Mouse (Mus musculus): Measurements from ENCODE around the gene Gpc2.

The Gpc2 gene

GRCm38 (mm10) chr5:138279585-138280424, at the start of gene Gpc2, which contains the start of the genes Gm43720 and Stag3:
TSS of gene Gpc2 (minus strand) at chr5:138280005.
TSS of gene Gm43720 (minus strand) at chr5:138279958.
TSS of gene Stag3 (plus strand) at chr5:138280240.
- DNase-seq = peak; percentile 99

- no peak for DNase-seq
Measured at GRCm38 (mm10) chr5:138312795-138313194, 33.0 kb upstream of the Gpc2 start.

DNA sequence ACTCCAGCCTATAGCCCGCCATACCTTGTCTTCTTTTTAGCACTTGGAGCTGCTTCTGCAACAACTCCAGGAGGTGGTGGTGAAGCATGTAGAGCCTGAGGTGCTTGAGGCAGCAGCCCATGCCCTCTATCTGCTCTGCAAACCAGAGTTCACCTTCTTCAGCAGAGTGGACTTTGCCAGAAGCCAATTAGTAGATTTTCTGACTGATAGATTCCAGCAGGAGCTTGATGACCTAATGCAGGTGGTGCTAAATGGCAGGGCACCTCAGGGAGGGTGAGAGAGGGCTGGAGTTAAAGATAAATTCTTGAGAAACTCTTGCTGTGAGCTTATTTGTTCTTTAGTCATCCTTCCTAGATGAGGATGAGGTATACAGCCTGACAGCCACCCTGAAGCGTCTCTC, 19.8 kb upstream of the Gpc2 start:
- peak; percentile 54 for DNase-seq

DNA sequence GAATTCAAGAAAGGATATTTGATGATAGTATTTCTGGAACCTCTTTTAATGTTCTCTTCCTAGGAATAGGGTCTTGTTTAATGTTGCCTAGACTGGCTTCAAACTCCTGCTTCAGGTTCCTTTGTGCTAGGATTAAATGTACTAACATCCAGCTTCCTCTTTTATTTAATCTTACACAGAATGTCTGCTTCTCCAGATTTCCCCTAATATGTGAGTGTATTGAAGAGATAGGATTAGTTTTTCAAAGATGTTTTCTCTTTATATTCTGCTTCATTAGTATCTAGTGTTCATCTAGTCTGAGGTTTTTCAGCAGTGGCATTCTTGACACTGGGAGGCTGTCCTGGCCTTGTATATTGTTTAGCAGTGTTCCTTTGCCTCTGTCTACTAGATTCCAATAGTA, 14.4 kb upstream of the Gpc2 start:
- DNase-seq = no peak

DNA sequence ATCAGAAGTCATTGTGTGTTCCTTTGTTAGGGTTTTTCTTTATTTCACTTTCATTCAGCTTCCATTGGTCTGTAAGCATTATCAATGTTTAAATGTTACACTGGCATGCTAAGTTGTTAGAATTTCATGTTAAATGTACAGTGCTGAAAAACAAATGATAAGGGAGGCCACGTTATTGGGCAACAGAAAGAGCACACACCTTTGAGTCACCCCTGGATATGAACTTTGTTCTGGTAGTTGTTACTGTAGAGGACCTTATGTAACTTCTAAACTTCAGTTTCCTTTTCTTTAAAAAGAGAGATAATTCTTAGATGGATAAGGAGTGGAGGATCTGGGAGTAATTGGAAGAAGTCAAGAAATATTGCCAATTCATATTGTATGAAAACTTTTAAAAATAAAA, 11.8 kb upstream of the Gpc2 start:
- no peak for DNase-seq

DNA sequence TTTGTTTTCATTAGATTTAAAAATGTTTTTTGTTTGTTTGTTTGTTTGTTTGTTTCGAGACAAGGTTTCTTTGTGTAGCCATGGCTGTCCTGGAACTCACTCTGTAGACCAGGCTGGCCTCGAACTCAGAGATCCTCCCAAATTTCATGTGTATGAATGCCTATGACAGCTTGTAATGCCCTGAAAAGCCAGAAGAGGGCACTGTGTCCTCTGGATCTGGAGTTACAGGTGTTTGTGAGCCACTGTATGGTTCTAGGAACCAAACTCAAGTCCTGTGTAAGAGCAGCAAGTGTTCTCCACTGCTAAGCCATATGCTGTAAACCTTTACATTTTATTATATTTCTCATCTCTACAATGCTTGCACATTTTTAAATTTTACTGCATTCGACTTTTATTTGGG, 8.1 kb upstream of the Gpc2 start:
- DNase-seq = no peak

DNA sequence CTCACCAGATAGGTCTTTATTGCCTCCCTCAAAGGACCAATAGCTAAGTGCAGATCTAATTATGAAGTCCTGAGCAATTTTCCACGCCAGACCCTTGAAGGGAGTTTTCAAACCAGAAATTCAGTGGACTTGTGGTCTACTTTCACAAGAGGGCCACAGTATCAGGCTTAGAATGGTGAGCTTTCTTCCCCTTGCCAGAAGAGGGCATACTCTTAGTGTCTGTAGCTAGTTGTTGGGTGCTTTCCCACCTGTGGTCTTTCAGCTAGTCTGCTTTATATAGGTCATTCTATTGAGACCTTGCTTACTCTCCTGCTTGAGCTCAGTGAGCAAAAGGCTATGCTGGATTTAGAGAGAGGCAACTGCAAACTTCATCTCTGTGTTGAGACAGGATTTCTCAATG, 3.7 kb upstream of the Gpc2 start:
- DNase-seq = peak; percentile 40

DNA sequence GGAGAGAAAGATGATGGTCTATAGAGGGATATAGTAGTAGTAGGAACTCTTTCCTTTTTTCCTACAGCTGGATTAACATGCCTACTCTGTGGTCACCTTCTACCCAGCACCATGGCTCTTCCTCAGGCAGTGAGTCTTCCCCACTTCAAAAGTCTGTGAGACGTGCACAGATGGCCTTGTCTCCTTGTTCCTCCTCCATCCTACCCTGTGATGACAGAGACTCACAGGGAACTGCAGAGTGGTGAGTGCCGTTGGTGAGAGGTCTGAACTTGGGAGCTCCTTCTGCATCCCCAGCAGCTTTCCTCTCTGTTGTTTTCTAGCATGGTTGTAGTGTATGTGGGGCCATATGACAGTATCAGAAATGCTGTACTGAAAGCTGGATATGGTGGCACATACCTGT, 2.0 kb upstream of the Gpc2 start:
- peak; percentile 73 for DNase-seq

DNA sequence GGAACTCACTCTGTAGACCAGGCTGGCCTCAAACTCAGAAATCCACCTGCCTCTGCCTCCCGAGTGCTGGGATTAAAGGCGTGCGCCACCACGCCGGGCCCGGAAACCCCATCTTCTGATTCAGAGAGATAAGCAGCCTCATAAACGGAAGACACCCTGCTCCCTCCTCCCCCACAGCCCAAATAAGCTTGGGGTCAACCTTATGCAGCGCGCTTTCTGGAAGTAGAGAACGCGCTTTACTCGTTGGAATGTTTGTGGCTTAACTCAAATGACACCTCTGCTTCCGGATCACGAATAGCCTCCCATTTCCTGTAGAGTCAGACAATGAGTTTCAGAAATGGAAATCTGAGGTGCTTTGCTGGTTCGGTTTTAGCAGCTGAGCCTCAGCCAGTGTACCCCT, 1.0 kb upstream of the Gpc2 start:
- peak; percentile 67 for DNase-seq

- no peak for DNase-seq
Measured at GRCm38 (mm10) chr5:138280425-138280768, 592 bp upstream of the Gpc2 start.

DNA sequence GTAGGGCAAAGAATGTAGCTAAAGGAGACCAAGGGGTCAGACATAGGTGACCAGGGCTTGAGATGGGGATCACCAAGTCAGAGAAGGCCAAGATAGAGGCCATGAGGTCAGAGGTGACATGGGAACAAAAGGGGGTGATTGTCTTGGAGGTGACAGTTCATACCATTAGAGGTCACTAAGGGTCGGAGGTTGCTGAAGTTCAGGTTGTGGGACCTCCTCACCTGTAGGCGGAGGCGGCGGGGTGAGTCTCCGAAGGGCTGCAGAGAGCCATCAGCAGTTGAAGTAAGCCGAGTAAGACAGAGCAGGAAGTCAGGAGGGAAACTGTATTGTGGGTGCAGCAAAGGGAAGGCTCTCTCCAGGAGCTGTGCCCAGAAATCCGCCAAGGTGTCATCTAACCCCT, 1.8 kb downstream of the Gpc2 start:
- DNase-seq = peak; percentile 81

GRCm38 (mm10) chr5:138275216-138276050, 4.4 kb downstream of the Gpc2 start:
- DNase-seq = peak; percentile 76

- peak; percentile 85 for DNase-seq
Measured at GRCm38 (mm10) chr5:138274186-138274585, 5.6 kb downstream of the Gpc2 start.

- DNase-seq = peak; percentile 93
Measured at GRCm38 (mm10) chr5:138272409-138272923, 7.3 kb downstream of the Gpc2 start, which contains the start of gene Gal3st4. TSS of gene Gal3st4 (minus strand) at chr5:138272840.

GRCm38 (mm10) chr5:138271232-138271631, 8.6 kb downstream of the Gpc2 start:
- DNase-seq = peak; percentile 85

DNA sequence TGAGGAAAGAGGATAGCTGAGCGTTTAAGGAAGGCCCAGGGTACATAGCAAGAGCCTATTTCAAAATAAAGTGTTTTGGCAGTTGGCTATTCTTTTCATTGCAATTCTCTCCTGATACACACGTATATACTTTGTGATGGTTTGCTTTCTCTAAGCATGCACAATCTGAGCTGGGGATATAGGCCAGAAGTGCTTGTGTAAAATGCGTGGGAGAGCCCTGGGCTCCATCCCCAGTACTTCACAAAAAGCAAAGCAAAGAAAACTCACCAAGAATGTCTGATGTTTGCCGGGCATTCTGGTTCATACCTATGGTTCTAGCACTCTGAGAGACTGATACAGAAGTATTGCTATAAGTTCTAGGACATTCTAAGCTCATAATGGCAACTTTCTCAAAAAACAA, 10.8 kb downstream of the Gpc2 start:
- peak; percentile 12 for DNase-seq

- DNase-seq = peak; percentile 66
Measured at GRCm38 (mm10) chr5:138267114-138267513, 12.7 kb downstream of the Gpc2 start.

- DNase-seq = peak; percentile 87
Measured at GRCm38 (mm10) chr5:138265712-138266111, 14.1 kb downstream of the Gpc2 start.

DNA sequence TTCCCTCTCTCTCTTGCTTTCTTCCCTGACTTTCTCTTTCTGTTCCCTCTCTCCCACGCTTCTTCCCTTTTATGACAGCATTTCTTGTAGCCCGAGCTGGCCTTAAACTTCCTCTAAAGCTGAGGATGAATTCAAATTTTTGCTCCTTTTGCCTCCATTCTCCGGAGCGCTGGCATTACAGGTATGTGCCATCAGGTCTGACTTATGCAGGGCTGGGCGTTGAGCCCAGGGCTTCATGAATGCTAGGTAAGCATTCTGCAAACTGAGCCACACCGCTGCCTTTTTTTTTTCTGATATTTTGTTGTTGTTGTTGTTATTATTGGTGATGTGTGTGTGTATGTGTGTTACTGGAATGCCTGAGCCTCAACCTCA, 15.6 kb downstream of the Gpc2 start:
- peak; percentile 86 for DNase-seq

DNA sequence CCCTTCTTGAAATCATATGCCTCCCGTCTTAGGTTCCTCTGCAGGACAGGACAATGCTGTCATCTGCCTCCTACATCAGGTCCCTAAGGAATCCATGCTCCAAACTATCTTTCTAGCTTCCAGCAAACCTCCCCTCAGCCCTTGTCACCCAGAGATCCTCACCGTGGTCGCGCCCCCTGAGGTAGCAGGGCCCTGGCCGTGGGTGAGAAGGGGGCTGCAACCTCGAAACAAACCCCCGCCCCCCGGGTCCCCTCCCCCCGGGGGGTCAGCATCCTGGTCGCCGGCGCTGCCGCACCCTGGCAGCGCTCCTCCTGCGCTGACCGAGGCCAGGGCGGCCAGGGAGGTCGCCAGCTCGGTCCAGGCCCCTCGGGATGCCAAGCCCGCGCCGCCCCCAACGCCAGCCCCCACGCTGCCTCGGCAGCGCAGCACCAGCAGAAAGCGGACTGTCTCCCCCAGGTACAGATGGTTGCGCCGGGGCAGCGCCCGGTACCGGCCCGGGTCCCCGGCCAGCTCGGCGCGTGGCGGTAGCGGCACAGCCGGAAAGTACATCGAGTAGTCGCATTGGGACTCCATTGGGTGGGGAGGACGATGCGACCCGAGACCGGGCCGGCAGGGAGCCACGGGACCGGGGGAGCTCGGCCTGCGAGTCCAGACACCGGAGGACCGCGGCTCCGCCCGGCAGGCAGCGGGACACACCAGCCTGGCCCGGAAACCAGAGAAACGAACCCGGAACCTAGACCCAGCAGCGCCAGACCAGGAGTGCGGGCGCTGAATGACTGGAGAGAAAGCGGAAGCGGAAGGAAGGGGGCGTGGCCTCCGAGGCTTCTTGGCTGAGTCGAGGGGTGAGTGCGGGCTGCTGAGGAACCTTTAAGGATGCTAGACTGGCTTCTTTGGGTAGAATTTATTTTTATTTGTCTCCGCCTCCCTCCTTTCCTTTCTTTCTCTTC, 16.3 kb downstream of the Gpc2 start, which contains the start of gene BC037034:
Gene BC037034 (minus strand): TSS at position 774 of the 947 bp plus-strand sequence.
- DNase-seq = peak; percentile 99

DNA sequence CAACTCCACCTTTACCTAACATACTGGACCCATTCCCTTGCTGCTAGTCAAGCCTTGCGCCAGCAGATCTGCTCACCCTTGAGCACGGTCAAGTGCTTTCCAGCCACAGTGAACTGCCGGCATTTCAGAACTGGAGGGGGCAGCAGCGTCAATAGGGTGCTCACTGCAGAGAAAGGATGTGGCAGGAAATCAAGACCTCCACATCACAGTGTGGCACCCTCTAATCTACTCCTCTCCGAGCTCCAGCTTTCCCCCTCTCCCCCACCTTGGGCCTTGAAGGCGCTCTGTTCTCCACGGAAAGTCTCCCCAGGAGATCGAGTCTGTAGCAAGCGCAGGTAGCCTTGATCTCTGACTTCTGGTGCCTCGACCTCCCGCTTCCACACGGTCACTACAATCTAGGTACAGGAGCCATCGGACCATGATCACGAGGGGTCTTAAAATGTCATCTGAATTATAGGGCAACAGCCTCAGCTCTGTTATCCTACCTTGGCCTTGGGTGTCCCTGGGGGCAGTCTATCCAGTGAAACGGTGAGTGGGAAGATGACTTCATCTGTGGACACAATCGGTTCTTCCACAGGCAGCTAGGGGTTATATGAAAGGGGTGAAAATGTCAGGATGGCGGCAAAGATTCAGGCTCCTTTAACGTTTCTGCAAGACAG, 17.1 kb downstream of the Gpc2 start:
- DNase-seq = peak; percentile 91

- DNase-seq = peak; percentile 97
Measured at GRCm38 (mm10) chr5:138262001-138262400, 17.8 kb downstream of the Gpc2 start.

Measured in heart, adult 11 months (tissue).